Mouse (Mus musculus) lung, postnatal 0 days (tissue): ENCODE data around the gene Gzmk. TPM values are rescaled to one million over a fixed set of nuclear protein-coding genes. Genes with fewer than 3 reads are reported as not detected.
"Not testable (repeated sequence)": the region's sequence is repeated elsewhere in the genome, so short reads cannot be mapped to it uniquely, and the experiment has no call there.

Experiments used
- ATAC-seq: fragments of 200-750 bp; cut with Nextera tagmentation; 2 replicates; pipeline ENCODE4 v1.8.0; 2017; ENCODE audit warnings: moderate library complexity
- DNase-seq: peaks from one replicate; pipeline ENCODE4 v3.0.0-alpha.2; 2016; ENCODE audit warnings: low spot score
- H3K27ac ChIP-seq: fragments of 300-500 bp; sonication (generic); 2 replicates; pipeline ENCODE4 v1.5.1; 2014; ENCODE audit warnings: antibody characterized with exemption, mild to moderate bottlenecking, low read length, mixed read lengths
- H3K27me3 ChIP-seq: fragments of 300-500 bp; sonication (generic); replicated peaks from 2 replicates; pipeline ENCODE4 v1.6.1; 2014; ENCODE audit warnings: low read length, mixed read lengths; ENCODE audit not compliant: insufficient read depth
- H3K36me3 ChIP-seq: fragments of 300-500 bp; sonication (generic); 2 replicates; pipeline ENCODE4 v1.6.1; 2014; ENCODE audit warnings: low read length, mixed read lengths; ENCODE audit not compliant: insufficient read depth
- H3K4me1 ChIP-seq: fragments of 300-500 bp; sonication (generic); 2 replicates; pipeline ENCODE4 v1.6.1; 2014; ENCODE audit warnings: antibody characterized with exemption, low read depth, low read length, mixed read lengths; ENCODE audit not compliant: insufficient read depth
- H3K4me2 ChIP-seq: fragments of 300-500 bp; sonication (generic); replicated peaks from 2 replicates; pipeline ENCODE4 v1.6.1; 2014; ENCODE audit warnings: low read depth, mild to moderate bottlenecking, low read length, moderate library complexity, mixed read lengths
- H3K4me3 ChIP-seq: fragments of 300-500 bp; sonication (generic); 2 replicates; pipeline ENCODE4 v1.5.1; 2014; ENCODE audit warnings: low read depth, low read length
- H3K9ac ChIP-seq: fragments of 300-500 bp; sonication (generic); replicated peaks from 2 replicates; pipeline ENCODE4 v1.6.1; 2014; ENCODE audit warnings: low read depth, mild to moderate bottlenecking
- H3K9me3 ChIP-seq: fragments of 300-500 bp; sonication (generic); 2 replicates; pipeline ENCODE4 v1.6.1; 2016; ENCODE audit warnings: low read length, mixed read lengths
- CTCF ChIP-seq: IDR thresholded peaks from 2 replicates; pipeline ENCODE4 v1.5.1; 2016; ENCODE audit warnings: antibody characterized with exemption, mild to moderate bottlenecking
- EP300 ChIP-seq: IDR thresholded peaks from 2 replicates; pipeline ENCODE4 v1.6.1; 2016; ENCODE audit warnings: antibody characterized with exemption, mild to moderate bottlenecking, control low read depth
- WGBS: fragments of 180-500 bp; shearing (Covaris S2); extraction: QIAGEN DNeasy Blood & Tissue Kit; methylation state at CpG from one replicate; pipeline ENCODE4 v1.1.7; 2014; 5-methylcytosine and 5-hydroxymethylcytosine counted together
- polyA plus RNA-seq: library from polyadenylated mRNA; unstranded; fragments of >200 nt; fragmentation: Nextera tagmentation; extraction: Ambion mirVana; gene quantifications from 2 replicates; pipeline ENCODE4 v1.2.1, GENCODE M21; 2015

Gzmk gene
- polyA plus RNA-seq, 1 experiment from 2014 or later: not detected

- no peak overlapping the region for H3K4me3 ChIP-seq
- H3K9ac ChIP-seq: no peak overlapping the region
- no peaks in the 10 kb centered on the region for H3K4me1 ChIP-seq
- H3K4me2 ChIP-seq: 0 out of 2 replicates have a peak overlapping the region, but pooled peaks have one; percentile 20
- no peaks in the 10 kb centered on the region for H3K27me3 ChIP-seq
- no peak for TF ChIP-seq EP300
- TF ChIP-seq CTCF: no peak
- ATAC-seq (no peak), DNase-seq (peak; percentile 50)
- H3K27ac ChIP-seq: no peak overlapping the region
- no peaks in the 10 kb centered on the region for H3K9me3 ChIP-seq
- H3K36me3 ChIP-seq: no peaks in the 10 kb centered on the region
- WGBS: 26% methylated on average over 12 of the region's 12 CpGs
Measured at GRCm38 (mm10) chr13:113262822-113263221, 37.1 kb upstream of the Gzmk start.

- H3K27ac ChIP-seq: no peak overlapping the region
- DNase-seq (no peak), ATAC-seq (no peak)
- H3K4me1 ChIP-seq: no peaks in the 10 kb centered on the region
- H3K36me3 ChIP-seq: no peaks in the 10 kb centered on the region
- H3K27me3 ChIP-seq: no peaks in the 10 kb centered on the region
- H3K4me2 ChIP-seq: no peak overlapping the region
- H3K4me3 ChIP-seq: no peak overlapping the region
- TF ChIP-seq CTCF (no peak), EP300 (no peak)
- H3K9ac ChIP-seq: no peak overlapping the region
- H3K9me3 ChIP-seq: no peaks in the 10 kb centered on the region
- 86% methylated on average over 5 of the region's 5 CpGs for WGBS
Measured at GRCm38 (mm10) chr13:113259237-113259636, 33.5 kb upstream of the Gzmk start.

- 33% methylated on average over 5 of the region's 5 CpGs for WGBS
Measured at GRCm38 (mm10) chr13:113257190-113257589, 31.5 kb upstream of the Gzmk start.

GRCm38 (mm10) chr13:113256766-113257165 is 31.1 kb upstream of the Gzmk start:
- Histone ChIP-seq H3K4me3 (no peak overlapping the region), H3K36me3 (no peaks in the 10 kb centered on the region), H3K4me1 (no peaks in the 10 kb centered on the region), H3K9ac (no peak overlapping the region), H3K4me2 (no peak overlapping the region), H3K27ac (no peak overlapping the region), H3K9me3 (no peaks in the 10 kb centered on the region), H3K27me3 (no peaks in the 10 kb centered on the region)
- TF ChIP-seq EP300 (no peak), CTCF (no peak)
- WGBS: 92% methylated on average over 2 of the region's 2 CpGs
- no peak for DNase-seq
- no peak for ATAC-seq

More at GRCm38 (mm10) chr13:113257190-113257589, 31.5 kb upstream of the Gzmk start:
- no peak overlapping the region for H3K4me3 ChIP-seq
- TF ChIP-seq CTCF: peak; percentile 57
- no peak for TF ChIP-seq EP300
- no peaks in the 10 kb centered on the region for H3K9me3 ChIP-seq
- no peak overlapping the region for H3K9ac ChIP-seq
- ATAC-seq (no peak), DNase-seq (no peak)
- H3K36me3 ChIP-seq: no peaks in the 10 kb centered on the region
- no peaks in the 10 kb centered on the region for H3K27me3 ChIP-seq
- no peak overlapping the region for H3K27ac ChIP-seq
- H3K4me2 ChIP-seq: no peak overlapping the region
- H3K4me1 ChIP-seq: no peaks in the 10 kb centered on the region

GRCm38 (mm10) chr13:113252580-113252979 is 26.9 kb upstream of the Gzmk start:
- WGBS: 63% methylated on average over 7 of the region's 7 CpGs
- not testable (repeated sequence) for H3K4me1 ChIP-seq, H3K4me3 ChIP-seq, H3K27me3 ChIP-seq, H3K4me2 ChIP-seq, H3K36me3 ChIP-seq, H3K9ac ChIP-seq, H3K9me3 ChIP-seq, H3K27ac ChIP-seq
- ATAC-seq: peak; percentile 50
- peak; percentile 40 for DNase-seq

- H3K4me1 ChIP-seq: no peaks in the 10 kb centered on the region
- peak; percentile 6 for DNase-seq
- WGBS: 53% methylated on average over 8 of the region's 8 CpGs
- no peak for TF ChIP-seq CTCF
- peak; percentile 84 for TF ChIP-seq EP300
- no peaks in the 10 kb centered on the region for H3K9me3 ChIP-seq
- H3K9ac ChIP-seq: no peak overlapping the region
- H3K4me3 ChIP-seq: no peak overlapping the region
- no peaks in the 10 kb centered on the region for H3K36me3 ChIP-seq
- ATAC-seq: 0 out of 2 replicates have a peak, but pooled peaks have one; percentile 33
- H3K27ac ChIP-seq: no peak overlapping the region
- no peak overlapping the region for H3K4me2 ChIP-seq
- no peaks in the 10 kb centered on the region for H3K27me3 ChIP-seq
Measured at GRCm38 (mm10) chr13:113245025-113245424, 19.3 kb upstream of the Gzmk start.

GRCm38 (mm10) chr13:113242129-113242528 is 16.4 kb upstream of the Gzmk start:
- H3K9ac ChIP-seq: no peak overlapping the region
- 44% methylated on average over 6 of the region's 6 CpGs for WGBS
- no peak overlapping the region for H3K4me3 ChIP-seq
- H3K9me3 ChIP-seq: no peaks in the 10 kb centered on the region
- H3K36me3 ChIP-seq: no peaks in the 10 kb centered on the region
- H3K4me2 ChIP-seq: no peak overlapping the region
- TF ChIP-seq CTCF (no peak), EP300 (no peak)
- H3K4me1 ChIP-seq: no peaks in the 10 kb centered on the region
- DNase-seq (peak; percentile 35), ATAC-seq (no peak)
- no peaks in the 10 kb centered on the region for H3K27me3 ChIP-seq
- H3K27ac ChIP-seq: no peak overlapping the region
